Mouse (Mus musculus): ENCODE results near the gene Thap4.

Gene Thap4

GRCm38 (mm10) chr1:93742910-93743309 lies 11.8 kb downstream of the Thap4 start:
- no peak for DNase-seq (ENCODE audit: low spot score)

DNA sequence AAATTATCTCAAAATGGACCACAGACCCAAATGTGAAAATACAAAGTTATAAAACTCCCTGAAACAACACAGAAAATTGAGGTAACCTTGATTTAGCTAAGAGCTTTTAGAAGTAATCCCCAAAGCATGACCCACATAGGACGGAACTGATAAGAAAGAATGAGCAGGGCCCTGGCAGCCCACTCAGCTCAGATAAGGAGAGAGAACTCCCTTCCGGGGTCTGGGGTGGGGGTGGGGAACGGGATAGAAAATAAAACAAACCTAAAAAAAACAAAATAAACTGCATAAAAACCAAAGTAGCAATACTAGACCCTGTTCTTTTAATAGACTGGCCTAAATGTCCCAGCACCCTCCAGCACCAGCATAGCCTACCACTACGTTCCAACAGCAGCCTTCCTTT lies 12.7 kb downstream of the Thap4 start:
- DNase-seq (ENCODE audit: low spot score) = no peak

DNA sequence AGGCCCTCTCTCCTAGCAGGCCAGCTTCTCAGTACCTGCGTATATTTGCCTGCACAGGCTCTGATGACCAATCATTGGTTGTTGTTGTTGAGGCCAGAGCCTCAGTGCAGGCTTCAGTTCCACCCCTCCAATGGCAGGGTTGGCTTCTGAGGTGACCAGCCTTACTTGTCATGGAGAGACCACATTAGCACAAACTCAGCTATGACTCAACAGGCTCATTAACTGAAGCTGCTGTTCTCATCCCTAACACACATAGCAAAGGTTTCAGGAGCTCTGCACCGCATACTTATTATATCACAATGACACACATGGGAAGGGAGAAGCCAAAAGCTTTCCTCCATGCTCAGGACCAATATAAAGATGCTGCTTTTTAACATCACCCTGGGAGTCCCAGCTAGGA lies 14.0 kb downstream of the Thap4 start:
- no peak for DNase-seq (ENCODE audit: low spot score)

DNA sequence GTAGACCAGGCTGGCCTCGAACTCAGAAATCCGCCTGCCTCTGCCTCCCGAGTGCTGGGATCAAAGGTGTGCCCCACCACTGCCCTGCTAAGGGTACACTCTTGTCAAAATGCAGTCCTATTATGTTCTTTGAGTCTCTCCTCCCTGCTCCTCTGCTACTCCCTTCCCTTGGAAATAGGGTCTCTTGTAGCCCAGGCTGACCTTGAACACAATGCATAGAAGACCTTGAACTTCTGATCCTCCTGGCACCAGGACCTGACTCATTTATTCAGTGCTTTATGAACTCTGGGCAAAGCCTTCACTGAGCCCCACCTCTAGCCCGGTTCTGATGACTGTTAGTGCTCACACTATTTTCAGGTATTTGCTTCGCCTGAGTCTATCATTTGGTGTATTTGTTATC lies 17.0 kb downstream of the Thap4 start:
- DNase-seq (ENCODE audit: low spot score) = no peak

- DNase-seq (ENCODE audit: low spot score) = no peak
These were observed 18.8 kb downstream of the Thap4 start for GRCm38 (mm10) chr1:93735859-93736258.

DNA sequence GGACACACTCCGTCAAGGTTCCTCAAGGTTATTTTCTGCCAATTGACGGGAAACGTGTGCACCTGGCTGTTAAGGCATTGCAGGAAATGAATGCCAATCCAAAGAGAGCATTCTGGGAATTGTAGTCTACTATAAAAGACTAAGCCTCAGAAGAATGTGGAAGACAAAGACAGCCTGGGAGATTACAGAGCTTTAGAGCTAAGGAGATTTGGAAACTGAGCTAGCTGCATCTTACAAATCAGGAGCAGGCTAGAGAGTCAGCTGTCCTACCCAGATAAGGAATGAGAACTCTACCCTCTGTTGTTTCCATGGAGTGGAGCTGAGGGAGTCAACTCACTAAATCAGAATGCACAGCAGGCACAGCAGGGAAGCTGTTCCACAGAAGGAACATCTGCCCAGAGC lies 22.8 kb downstream of the Thap4 start:
- no peak for DNase-seq (ENCODE audit: low spot score)

DNA sequence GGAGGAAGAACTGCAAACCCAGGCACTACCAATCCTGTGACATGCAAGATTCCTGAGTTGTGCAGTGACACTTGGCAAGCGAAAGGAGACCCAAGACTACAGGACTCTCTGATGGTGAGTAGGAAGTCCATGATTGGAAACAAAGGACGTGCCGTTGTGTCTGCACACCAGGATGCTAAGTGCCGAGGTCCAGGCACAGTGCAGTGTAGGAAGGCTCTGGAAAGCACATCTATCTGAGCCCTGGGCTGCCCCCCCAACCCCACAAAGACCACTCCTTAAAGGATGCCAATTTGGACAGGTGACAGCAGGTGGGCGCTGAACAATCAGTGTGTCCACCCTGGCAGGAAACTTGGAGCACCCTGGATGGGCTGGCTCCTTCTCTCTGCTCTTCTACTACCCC lies 23.6 kb downstream of the Thap4 start:
- no peak for DNase-seq (ENCODE audit: low spot score)

GRCm38 (mm10) chr1:93726974-93727373 lies 27.7 kb downstream of the Thap4 start:
- DNase-seq (ENCODE audit: low spot score) = peak; percentile 46

GRCm38 (mm10) chr1:93726116-93726515 lies 28.5 kb downstream of the Thap4 start:
- no peak for DNase-seq (ENCODE audit: low spot score)

GRCm38 (mm10) chr1:93725665-93726064 lies 29.0 kb downstream of the Thap4 start:
- DNase-seq (ENCODE audit: low spot score) = no peak

DNA sequence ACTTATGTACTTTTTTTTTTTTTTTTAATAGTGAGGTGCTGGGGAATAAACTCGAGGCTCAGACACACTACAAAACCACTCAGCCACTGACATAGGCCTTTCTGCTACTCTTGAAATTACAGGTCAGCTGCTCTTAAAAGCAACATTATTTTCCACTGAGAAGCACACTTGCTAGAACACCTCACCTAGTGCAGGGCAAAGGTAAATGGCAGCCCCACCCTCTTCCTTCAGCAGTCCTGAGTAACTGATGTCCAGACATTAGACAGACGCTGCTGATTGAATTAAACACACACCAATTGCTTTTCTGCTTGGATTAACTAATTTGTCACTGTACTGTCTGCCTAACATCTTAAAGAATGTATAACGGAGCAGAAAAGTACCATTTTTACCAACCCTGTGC lies 30.0 kb downstream of the Thap4 start:
- DNase-seq (ENCODE audit: low spot score) = no peak

DNA sequence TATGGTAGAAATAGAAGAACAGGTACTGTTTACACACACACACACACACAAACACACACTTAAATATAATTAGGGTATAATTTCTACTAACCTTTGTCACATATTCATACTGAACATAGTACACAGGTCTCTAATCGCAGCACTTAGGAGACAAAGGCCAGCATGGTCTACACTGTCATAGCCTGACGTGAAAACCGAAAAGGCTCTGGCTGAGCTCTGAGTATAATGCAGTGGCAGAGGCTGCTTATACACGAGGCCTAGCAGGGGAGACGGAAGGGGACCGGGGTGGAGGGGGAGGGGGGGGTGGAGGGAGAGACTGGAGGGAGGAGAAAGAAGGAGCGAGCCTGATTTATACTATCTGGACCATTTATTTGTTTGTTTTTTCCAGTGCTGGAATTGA lies 33.1 kb downstream of the Thap4 start:
- DNase-seq (ENCODE audit: low spot score) = no peak

DNA sequence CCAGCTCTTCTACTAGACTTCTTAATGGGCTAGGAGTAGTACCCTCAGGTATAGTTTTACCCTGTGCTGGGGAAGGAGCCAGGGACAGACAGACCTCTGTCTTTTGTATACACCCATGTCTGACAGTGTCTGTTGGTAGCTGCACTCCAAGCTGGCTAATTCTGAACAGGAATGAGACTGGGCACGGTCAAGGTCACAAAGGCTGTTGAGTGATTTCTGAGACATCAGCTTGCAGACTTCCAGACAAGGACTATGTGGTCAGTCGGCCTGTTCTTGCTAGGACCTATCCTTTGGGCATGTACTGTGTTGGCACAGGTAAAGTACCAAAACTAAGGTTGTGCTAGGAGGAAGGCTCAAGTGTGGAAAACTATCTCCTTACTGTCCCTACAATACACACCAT lies 38.5 kb downstream of the Thap4 start:
- no peak for DNase-seq (ENCODE audit: low spot score)

DNA sequence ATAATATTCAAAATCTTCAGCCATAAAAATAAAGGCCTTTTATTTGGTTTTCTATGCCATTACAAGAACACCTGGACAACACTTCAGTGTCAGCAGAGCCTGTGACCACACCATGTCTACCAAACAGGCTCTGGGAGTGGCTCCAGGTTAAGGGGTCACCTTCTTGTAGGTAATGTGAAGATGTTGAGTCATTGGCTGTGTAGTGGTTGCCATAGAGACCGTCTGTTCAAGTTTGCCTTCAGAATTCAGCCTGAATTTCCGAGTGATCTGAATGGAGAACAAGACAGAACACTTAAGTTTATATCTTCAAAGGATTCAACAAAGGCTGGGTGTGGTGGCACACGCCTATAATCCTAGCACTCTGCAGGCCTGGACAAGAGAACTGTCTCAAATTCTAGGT lies 49.3 kb downstream of the Thap4 start:
- DNase-seq (ENCODE audit: low spot score) = no peak

DNA sequence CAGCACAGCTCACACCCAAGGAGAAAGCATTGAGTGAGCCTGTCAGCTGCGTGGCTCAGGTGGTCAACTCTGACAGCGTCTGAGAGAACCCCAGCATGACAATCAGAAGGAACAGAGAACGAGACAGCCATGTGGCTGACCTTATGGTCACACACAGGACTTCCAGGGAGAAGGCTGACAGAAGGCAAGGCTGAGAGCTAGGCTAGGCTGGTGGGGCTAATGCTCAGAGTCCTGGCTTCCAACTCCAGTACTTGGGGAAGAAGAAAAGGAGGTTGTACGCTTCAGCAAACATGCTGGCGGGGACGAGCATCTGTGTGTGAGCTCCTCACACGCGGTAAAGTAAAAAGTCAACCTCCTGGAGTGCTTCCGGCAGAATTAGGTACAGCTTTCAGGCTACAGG lies 50.3 kb downstream of the Thap4 start:
- no peak for DNase-seq (ENCODE audit: low spot score)

DNA sequence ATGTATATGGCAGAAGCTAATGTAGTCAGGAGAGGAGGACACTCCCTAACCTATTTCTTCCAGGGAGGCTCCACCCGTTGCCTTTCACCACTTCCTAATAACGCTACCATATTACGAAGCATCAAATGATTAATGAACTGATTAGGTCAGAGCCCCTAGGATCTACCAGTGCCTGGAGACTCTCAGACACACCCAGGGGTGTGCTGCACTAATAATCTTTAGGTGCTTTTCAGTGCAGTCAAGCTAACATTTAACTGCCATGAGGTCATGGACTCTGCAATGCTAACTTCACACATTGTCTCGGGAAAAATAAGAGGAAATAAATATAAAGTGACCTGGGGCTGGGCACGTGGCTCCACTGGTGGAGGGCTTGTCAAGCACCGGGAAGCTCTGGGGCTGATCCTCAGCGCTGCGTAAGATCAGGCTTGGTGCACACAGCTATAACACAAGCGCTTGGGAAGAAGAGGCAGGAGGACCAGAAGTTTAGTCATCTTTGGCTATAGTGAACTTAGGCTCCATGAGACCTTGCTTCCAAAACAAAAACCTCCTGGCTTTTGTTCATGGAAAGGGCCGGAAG lies 51.1 kb downstream of the Thap4 start:
- no peak for DNase-seq (ENCODE audit: low spot score)

GRCm38 (mm10) chr1:93702106-93702505 lies 52.6 kb downstream of the Thap4 start:
- no peak for DNase-seq (ENCODE audit: low spot score)

DNA sequence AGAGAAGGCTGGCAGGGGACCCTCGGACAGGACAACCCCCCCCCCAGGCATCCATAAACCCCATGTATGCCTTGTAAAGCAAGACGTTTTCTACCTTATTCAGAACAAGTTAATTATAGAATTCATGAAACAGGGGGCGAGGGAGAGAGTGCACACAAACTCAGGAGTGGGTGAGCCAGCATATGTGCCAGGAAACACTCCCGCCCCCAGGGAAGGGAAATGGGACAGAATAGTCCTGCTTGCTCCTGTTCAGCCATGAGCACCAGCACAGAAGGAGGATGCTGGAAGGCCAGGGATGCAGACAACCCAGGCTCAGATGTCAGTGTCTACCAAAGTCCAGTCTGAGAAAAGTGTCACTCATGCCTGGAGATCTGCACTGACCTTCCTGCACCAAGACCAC lies 55.5 kb downstream of the Thap4 start:
- no peak for DNase-seq (ENCODE audit: low spot score)

- no peak for DNase-seq (ENCODE audit: low spot score)
These were observed 57.3 kb downstream of the Thap4 start for GRCm38 (mm10) chr1:93697317-93697716.

DNA sequence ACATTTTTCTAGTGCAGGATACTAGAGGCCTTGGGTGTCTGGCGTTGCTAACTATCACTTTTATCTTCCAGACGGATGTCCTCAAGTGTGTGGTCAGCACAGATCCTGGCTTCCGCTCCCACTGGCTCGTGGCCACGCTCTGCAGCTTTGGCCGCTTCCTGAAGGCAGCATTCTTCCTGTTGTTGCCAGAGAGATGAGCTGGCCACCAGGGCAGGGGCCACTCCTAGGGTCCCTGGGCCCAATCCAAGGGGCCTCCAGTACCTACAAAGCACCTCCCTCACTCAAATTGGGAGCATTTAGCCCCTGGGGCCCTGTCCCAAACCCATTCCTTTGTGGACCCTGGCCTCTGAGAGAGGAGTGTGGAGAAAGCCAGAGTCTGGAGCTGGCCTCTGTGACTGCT lies 59.7 kb downstream of the Thap4 start:
- peak; percentile 39 for DNase-seq (ENCODE audit: low spot score)

DNA sequence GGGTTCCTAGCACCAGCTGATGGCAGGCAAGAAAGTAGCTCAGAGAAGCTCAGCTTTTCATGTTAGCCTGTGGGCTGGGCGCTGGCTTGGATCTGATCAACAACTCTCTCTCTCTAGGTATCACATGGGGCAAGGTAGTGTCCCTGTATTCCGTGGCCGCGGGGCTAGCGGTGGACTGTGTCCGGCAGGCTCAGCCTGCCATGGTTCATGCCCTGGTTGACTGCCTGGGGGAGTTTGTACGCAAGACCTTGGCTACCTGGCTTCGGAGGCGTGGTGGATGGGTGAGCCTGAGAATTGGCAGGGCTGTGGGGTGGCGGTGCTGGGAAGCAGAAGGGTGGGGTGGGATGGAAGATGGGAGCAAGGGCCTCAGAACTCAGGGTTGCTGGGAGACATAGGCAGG lies 60.7 kb downstream of the Thap4 start:
- no peak for DNase-seq (ENCODE audit: low spot score)

GRCm38 (mm10) chr1:93693502-93693901 lies 61.2 kb downstream of the Thap4 start:
- DNase-seq (ENCODE audit: low spot score) = no peak

GRCm38 (mm10) chr1:93692773-93693172 lies 61.9 kb downstream of the Thap4 start:
- no peak for DNase-seq (ENCODE audit: low spot score)

- no peak for DNase-seq (ENCODE audit: low spot score)
These were observed 62.8 kb downstream of the Thap4 start for GRCm38 (mm10) chr1:93691786-93692357.

DNA sequence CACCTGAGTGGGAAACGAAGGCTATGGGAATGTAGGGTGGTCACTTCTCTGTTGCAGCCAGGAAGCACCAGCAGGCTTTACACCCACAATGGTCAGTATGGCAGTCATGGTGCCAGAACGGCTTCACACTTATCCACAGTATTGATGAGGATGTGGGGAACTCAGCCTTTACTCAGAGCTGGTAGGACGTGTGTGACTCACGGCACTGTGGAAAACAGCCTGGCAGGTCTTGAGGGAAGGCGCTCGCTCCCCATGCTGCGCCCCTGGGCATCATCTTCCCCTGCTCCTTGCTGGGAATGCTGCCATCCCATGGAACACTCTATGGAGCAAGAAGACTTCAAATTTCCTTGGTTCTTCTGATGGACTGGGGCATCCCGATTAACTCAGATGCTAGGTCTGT lies 63.6 kb downstream of the Thap4 start:
- DNase-seq (ENCODE audit: low spot score) = no peak

All from ovary, postnatal 14 days (tissue).